Mouse (Mus musculus) heart, embryonic 12.5 days (tissue): ENCODE data around the gene Zmynd8. TPM values are rescaled to one million over a fixed set of nuclear protein-coding genes. Genes with fewer than 3 reads are reported as not detected.

ENCODE experiments used
- ATAC-seq: fragments of 200-750 bp; cut with Nextera tagmentation; 2 replicates; pipeline ENCODE4 v1.8.0; 2017; ENCODE audit warnings: moderate TSS enrichment, moderate library complexity; ENCODE audit not compliant: insufficient number of reproducible peaks, low FRiP score
- H3K27ac ChIP-seq: fragments of 300-500 bp; sonication (generic); 2 replicates; pipeline ENCODE4 v1.5.1; 2016; ENCODE audit warnings: mild to moderate bottlenecking, moderate library complexity; ENCODE audit not compliant: poor library complexity, severe bottlenecking
- H3K27me3 ChIP-seq: fragments of 300-500 bp; sonication (generic); replicated peaks from 2 replicates; pipeline ENCODE4 v1.6.1; 2016; ENCODE audit warnings: mild to moderate bottlenecking, moderate library complexity
- H3K36me3 ChIP-seq: fragments of 300-500 bp; sonication (generic); 2 replicates; pipeline ENCODE4 v1.6.1; 2016; ENCODE audit warnings: mild to moderate bottlenecking, moderate library complexity
- H3K4me1 ChIP-seq: fragments of 300-500 bp; sonication (generic); replicated peaks from 2 replicates; pipeline ENCODE4 v1.6.1; 2016; ENCODE audit warnings: mild to moderate bottlenecking
- H3K4me2 ChIP-seq: fragments of 300-500 bp; sonication (generic); 2 replicates; pipeline ENCODE4 v1.6.1; 2016; ENCODE audit warnings: mild to moderate bottlenecking, moderate library complexity
- H3K4me3 ChIP-seq: fragments of 300-500 bp; sonication (generic); 2 replicates; pipeline ENCODE4 v1.5.1; 2016; ENCODE audit warnings: mild to moderate bottlenecking
- H3K9ac ChIP-seq: fragments of 300-500 bp; sonication (generic); 2 replicates; pipeline ENCODE4 v1.6.1; 2016; ENCODE audit warnings: mild to moderate bottlenecking, moderate library complexity
- H3K9me3 ChIP-seq: fragments of 300-500 bp; sonication (generic); replicated peaks from 2 replicates; pipeline ENCODE4 v1.6.1; 2016; ENCODE audit warnings: mild to moderate bottlenecking, moderate library complexity
- WGBS: fragments of 180-500 bp; shearing (Covaris S2); methylation state at CpG from one replicate; pipeline ENCODE4 v1.1.7; 2016; 5-methylcytosine and 5-hydroxymethylcytosine counted together
- polyA plus RNA-seq: library from polyadenylated mRNA; unstranded; fragments of >200 nt; fragmentation: Nextera tagmentation; extraction: Ambion mirVana; gene quantifications from 2 replicates; pipeline ENCODE4 v1.2.1, GENCODE M21; 2016

The Zmynd8 gene
- polyA plus RNA-seq, 1 experiment from 2014 or later, result 44.7 TPM

DNA sequence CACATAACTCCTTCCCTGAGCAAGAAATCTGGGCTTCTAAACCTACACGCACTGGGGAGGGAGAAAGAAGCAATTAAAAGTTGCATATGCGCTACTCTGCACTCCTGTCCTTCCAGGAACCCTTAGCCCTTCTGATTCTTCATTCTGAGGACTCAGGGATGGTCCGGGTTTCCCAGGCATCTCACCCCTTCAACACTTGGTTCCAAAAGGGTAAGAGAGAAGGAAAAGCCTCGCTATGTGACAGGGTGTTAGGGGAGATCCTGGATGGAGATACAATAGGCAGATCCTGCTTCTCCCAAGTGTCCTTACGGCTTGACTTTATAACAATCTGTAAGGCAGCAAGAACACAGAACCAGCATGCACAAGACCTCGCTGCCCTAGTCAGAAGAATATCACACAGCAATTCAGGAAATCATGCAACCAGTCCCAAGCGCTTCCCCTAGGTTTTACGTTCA lies 19.9 kb downstream of the Zmynd8 start:
- WGBS, result 34% methylated on average over 8 of the region's 8 CpGs
- H3K27me3 ChIP-seq, result no peaks in the 10 kb centered on the region
- H3K4me2 ChIP-seq, result peak overlapping the region; percentile 56
- H3K36me3 ChIP-seq, result peaks cover 10% of the 10 kb centered on the region
- no peaks in the 10 kb centered on the region for H3K9me3 ChIP-seq
- H3K4me3 ChIP-seq, result peak overlapping the region; percentile 10; the same call in 1 of the 2 replicates
- ATAC-seq, result no peak
- peak overlapping the region; percentile 100 for H3K27ac ChIP-seq
- H3K4me1 ChIP-seq, result peaks cover 99% of the 10 kb centered on the region
- H3K9ac ChIP-seq, result peak overlapping the region; percentile 63

DNA sequence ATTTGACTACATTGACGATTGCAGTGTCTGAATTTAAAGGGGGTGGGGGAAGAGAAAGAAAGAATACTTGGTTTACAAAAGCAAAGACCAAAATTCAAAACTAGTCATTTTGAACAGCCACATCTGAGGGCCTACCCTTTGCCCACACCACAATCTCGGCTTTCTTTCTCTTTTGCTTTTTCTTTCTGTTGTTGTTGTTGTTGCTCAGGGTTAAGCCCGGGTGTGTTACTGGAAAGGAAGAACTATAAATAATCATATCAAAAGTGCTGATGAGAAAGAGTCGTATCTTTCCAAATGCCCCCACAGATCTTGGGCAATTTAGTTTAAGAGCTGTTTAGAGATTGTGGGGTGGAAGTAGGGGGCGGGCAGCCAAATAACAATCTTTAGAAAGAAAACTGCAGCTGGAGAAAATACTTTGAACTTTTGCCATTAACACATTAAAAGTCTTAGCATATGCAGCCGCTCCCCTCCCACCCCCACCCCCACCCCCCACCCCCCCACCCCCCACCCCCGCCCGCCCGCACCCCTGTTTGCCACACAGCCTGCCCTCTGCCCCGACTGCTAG lies 20.7 kb downstream of the Zmynd8 start:
- H3K27me3 ChIP-seq, result no peaks in the 10 kb centered on the region
- peak overlapping the region; percentile 12; the same call in 1 of the 2 replicates for H3K4me2 ChIP-seq
- H3K36me3 ChIP-seq, result peaks cover 18% of the 10 kb centered on the region
- H3K4me3 ChIP-seq, result no peak overlapping the region
- 0 out of 2 replicates have a peak overlapping the region, but pooled peaks have one; percentile 32 for H3K9ac ChIP-seq
- no peak overlapping the region for H3K27ac ChIP-seq
- no peak for ATAC-seq
- H3K9me3 ChIP-seq, result no peaks in the 10 kb centered on the region
- 30% methylated on average over 10 of the region's 10 CpGs for WGBS
- H3K4me1 ChIP-seq, result peaks cover 99% of the 10 kb centered on the region

DNA sequence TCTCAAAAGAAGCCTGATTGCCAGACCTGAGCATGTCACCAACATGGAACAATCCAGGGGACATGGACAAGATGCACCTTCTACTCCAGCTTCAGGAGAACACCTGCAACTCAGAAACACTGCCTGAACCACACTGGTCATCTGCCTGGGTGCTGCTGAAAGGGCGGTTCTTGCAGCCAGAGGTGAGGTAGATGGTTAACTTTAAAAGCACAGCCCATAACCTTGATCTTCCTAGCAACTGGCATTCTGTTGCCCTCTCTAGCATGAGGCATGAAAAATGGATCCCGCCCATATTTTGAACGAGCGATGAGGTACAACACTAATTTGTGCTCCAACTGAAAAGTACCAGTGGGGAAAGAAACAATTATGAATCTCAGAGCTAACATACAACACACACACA lies 21.6 kb downstream of the Zmynd8 start:
- Histone ChIP-seq H3K4me1 (peaks cover 92% of the 10 kb centered on the region), H3K36me3 (peaks cover 24% of the 10 kb centered on the region), H3K27me3 (no peaks in the 10 kb centered on the region), H3K4me2 (no peak overlapping the region), H3K27ac (no peak overlapping the region), H3K9ac (0 out of 2 replicates have a peak overlapping the region, but pooled peaks have one; percentile 1), H3K9me3 (no peaks in the 10 kb centered on the region), H3K4me3 (no peak overlapping the region)
- WGBS, result 77% methylated on average over 4 of the region's 4 CpGs
- no peak for ATAC-seq

DNA sequence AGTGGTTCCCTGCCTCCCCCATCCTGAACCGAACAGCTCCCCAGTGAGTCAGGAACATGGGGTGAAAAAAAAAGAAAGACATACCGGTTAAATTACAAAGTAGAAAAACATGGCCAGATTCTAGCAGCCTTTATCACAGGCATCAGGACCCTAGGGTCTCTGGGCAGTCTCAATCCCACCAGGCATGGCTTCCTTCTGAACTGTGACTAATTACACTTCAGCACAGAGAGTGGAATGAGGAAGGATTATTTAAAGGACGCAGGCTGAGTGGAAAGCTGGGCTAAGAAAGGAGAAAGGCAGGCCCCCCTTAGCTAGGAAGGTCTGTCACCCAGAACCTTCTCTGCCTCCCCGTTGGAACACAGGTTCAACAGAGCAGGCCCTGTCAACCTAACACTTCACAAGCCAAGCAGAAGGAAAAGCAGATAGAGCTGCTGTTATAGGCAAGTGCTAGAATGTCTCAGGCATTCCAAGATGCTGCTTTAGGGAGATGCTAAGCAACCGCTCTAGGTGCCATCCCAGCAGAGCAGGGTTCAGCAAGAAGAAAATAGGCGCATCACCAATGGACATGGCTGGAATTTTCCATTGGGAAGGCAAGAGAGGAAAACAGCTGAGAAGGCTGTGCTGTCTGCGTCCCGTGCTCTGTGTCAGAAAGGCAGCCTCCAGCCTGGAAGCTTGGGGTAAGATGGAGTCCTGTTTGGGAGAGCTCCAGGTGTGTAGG lies 22.5 kb downstream of the Zmynd8 start:
- ATAC-seq, result no peak
- peaks cover 85% of the 10 kb centered on the region for H3K4me1 ChIP-seq
- H3K9ac ChIP-seq, result peak overlapping the region; percentile 55; the same call in 1 of the 2 replicates
- no peak overlapping the region for H3K4me2 ChIP-seq
- no peaks in the 10 kb centered on the region for H3K9me3 ChIP-seq
- 33% methylated on average over 8 of the region's 8 CpGs for WGBS
- H3K36me3 ChIP-seq, result peaks cover 32% of the 10 kb centered on the region
- peak overlapping the region; percentile 68 for H3K27ac ChIP-seq
- no peak overlapping the region for H3K4me3 ChIP-seq
- no peaks in the 10 kb centered on the region for H3K27me3 ChIP-seq

DNA sequence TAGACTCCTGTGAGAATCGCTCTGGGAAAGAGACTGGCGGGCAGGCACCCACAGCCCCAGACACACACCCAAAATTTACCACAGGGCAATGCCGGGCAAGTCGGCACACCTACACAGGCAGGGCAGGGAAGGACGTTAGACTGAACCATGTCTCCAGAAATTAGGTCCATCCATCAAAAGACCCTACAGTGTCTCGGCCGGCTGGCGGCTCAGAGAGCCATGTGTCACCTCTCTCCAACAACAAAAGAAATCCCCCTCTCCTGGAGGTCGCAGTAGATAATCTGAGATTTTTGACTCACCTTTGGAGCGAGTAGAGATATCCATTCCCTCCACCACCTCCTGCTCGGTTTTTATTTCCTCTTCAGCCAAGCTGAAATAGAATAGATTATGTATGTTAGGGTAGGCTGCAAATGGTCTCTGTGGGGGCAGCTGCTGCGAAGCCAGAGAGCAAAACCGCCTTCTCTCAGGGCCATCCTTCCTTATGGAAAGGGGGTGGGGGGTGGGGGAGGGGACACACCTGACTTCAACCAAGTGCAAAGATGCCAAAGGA lies 23.3 kb downstream of the Zmynd8 start:
- Histone ChIP-seq H3K36me3 (peaks cover 37% of the 10 kb centered on the region), H3K9me3 (no peaks in the 10 kb centered on the region), H3K4me2 (peak overlapping the region; percentile 41), H3K9ac (peak overlapping the region; percentile 55), H3K4me1 (peaks cover 79% of the 10 kb centered on the region), H3K27ac (peak overlapping the region; percentile 68), H3K27me3 (no peaks in the 10 kb centered on the region), H3K4me3 (no peak overlapping the region)
- ATAC-seq, result no peak
- WGBS, result 29% methylated on average over 13 of the region's 13 CpGs

DNA sequence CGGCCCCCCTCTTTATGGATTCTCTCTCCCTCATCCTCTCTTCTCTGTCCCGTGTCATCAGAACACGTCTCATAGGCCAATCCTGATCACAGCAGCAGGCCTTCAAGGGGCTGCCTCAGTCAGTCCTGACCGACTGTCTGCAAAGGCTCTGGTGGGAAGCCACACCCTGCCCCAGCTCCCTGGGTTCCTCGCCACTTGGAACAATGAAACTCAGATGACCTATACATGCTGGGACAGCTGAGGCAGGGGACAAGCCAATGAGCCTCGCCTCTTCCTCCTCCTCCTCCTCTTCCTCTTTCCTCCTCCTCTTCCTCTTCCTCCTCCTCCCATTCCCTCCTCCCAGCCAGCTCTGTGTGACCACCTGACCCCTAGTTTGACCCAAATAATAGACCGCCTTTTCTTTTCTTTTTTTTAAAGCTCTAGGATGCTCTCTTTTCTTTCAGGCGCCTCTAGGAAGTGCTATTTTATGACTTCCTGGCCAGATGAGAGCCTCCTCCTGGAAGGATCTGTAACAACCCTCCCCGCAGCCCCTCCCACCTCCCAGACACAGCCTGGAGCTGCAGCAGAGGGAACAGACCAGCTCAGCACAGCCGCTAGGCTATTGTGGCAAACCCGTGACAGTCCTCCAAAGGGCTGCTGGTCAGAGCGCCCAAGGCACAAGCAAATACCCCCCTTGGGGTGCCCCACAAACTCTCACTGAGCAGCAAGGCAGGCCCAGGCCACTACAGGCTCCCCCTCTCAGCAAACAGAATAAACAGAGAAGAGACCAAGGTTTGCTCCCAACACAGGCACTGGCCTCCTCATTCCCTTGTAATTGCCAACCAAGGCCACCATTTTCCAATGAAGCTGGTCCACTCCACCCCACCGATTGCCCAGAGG lies 24.1 kb downstream of the Zmynd8 start:
- peak overlapping the region; percentile 68 for H3K27ac ChIP-seq
- peak overlapping the region; percentile 41 for H3K4me2 ChIP-seq
- H3K36me3 ChIP-seq, result peaks cover 37% of the 10 kb centered on the region
- no peak overlapping the region for H3K4me3 ChIP-seq
- no peaks in the 10 kb centered on the region for H3K27me3 ChIP-seq
- 36% methylated on average over 13 of the region's 13 CpGs for WGBS
- peak; percentile 75 for ATAC-seq
- H3K9me3 ChIP-seq, result no peaks in the 10 kb centered on the region
- peak overlapping the region; percentile 55 for H3K9ac ChIP-seq
- H3K4me1 ChIP-seq, result peaks cover 78% of the 10 kb centered on the region

DNA sequence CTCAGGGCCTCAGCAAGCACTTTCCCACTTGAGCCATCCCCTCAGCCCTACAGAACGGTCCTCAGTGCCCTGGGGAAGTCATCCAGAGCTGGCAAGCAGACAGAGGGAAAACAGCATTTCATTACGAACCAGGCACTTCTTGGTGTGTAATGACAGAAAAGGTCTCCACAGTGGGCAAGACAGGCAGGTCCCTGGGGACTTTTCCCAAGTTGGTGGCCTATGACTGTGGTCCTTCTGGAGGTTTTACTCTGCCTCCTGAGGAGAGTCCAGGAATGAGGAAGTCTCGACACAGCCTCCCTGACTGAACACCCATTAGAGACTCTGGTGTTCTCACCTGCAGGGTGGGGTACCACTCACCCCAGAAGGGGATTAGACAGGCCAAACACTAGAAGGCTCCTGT lies 25.0 kb downstream of the Zmynd8 start:
- H3K36me3 ChIP-seq, result peaks cover 37% of the 10 kb centered on the region
- H3K27ac ChIP-seq, result peak overlapping the region; percentile 68
- H3K9ac ChIP-seq, result peak overlapping the region; percentile 34; the same call in 1 of the 2 replicates
- 66% methylated on average over 3 of the region's 3 CpGs for whole genome bisulfite sequencing
- ATAC-seq, result no peak
- no peak overlapping the region for H3K4me3 ChIP-seq
- no peaks in the 10 kb centered on the region for H3K9me3 ChIP-seq
- no peaks in the 10 kb centered on the region for H3K27me3 ChIP-seq
- H3K4me2 ChIP-seq, result no peak overlapping the region
- H3K4me1 ChIP-seq, result peaks cover 78% of the 10 kb centered on the region

DNA sequence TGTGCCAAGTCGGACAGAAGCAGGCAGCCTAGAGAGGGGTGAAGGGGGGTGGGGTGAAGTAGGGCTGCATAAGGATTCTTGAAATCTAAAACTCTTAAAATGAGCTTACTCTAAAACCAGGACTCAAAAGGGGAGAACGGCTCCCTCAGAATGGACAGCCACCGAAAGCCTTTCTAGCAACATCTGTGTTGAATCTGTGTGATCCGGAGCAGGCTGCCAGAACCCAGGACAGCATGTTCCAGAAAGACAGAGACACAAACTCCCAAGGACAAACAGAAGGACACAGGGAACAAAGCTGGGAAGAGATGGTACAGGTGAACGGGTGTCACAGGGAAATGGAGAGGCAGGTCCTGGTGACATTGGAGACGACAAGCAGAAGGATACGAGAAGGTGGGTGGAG lies 25.6 kb downstream of the Zmynd8 start:
- Histone ChIP-seq H3K27ac (peak overlapping the region; percentile 68), H3K36me3 (peaks cover 37% of the 10 kb centered on the region)

DNA sequence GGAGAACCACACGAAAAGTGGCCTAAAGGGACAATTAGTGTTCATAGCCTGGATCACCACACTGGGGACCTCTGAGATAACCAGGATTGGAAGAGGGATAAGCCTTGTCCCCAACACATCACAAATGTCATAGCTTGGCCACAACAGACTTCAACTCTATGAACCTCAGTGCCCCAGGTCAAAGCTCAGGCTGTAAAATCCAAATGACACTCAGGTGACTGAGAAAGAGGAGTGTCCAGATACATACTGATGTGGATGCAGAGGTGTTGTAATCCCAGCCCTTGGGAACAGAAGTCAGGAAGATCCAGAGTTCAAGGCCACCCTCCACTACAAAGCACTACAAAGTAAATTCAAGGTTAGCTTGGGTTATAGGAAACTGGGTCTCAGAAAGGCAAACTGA lies 29.6 kb downstream of the Zmynd8 start:
- H3K4me2 ChIP-seq, result 0 out of 2 replicates have a peak overlapping the region, but pooled peaks have one; percentile 5
- H3K4me1 ChIP-seq, result peaks cover 73% of the 10 kb centered on the region
- ATAC-seq, result no peak
- 52% methylated on average over 1 of the region's 1 CpGs for WGBS
- H3K27me3 ChIP-seq, result no peaks in the 10 kb centered on the region
- no peak overlapping the region for H3K4me3 ChIP-seq
- H3K36me3 ChIP-seq, result peaks cover 35% of the 10 kb centered on the region
- peak overlapping the region; percentile 6; the same call in 1 of the 2 replicates for H3K9ac ChIP-seq
- no peaks in the 10 kb centered on the region for H3K9me3 ChIP-seq
- peak overlapping the region; percentile 65 for H3K27ac ChIP-seq

More for the DNA sequence above, 25.6 kb downstream of the Zmynd8 start:
- 73% methylated on average over 7 of the region's 7 CpGs for WGBS
- H3K4me2 ChIP-seq, result no peak overlapping the region
- H3K4me3 ChIP-seq, result no peak overlapping the region
- 0 out of 2 replicates have a peak overlapping the region, but pooled peaks have one; percentile 34 for H3K9ac ChIP-seq
- no peaks in the 10 kb centered on the region for H3K9me3 ChIP-seq
- peaks cover 78% of the 10 kb centered on the region for H3K4me1 ChIP-seq
- ATAC-seq, result no peak
- no peaks in the 10 kb centered on the region for H3K27me3 ChIP-seq

DNA sequence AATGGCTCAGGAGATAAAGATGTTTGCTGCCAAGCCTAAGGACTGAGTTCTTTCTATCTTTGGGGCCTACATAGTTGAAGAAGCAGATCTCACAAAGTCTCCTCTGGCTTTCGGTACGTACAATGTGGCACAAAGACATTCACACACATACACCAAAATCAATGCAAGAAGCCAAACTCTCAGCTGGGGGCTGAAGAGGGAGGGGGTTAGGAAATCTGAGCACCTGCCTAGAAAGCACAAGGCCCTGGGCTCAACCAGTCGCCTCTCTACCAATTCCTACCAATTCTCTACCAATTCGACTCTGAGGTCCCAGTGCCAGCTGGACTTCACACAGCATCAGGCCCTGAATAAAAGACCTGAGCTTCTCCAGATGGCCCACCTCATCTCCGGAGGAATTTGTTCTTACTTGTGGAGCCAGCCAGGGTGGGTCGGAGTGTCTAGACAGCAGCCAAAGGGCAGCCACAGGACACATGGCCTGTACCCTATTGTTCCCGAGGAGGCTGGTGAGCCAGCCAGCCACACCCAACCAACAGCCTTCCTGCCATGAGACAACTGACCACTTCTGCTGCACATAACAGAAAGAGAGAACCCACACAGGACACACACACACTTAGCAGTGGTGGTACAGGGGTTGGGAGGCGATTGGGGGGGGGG lies 30.2 kb downstream of the Zmynd8 start:
- peak; percentile 70; the same call in 1 of the 2 replicates for ATAC-seq

More for the DNA sequence above, 30.2 kb downstream of the Zmynd8 start:
- no peaks in the 10 kb centered on the region for H3K27me3 ChIP-seq
- peaks cover 29% of the 10 kb centered on the region for H3K36me3 ChIP-seq
- no peak overlapping the region for H3K4me3 ChIP-seq
- peak overlapping the region; percentile 65 for H3K27ac ChIP-seq
- H3K4me1 ChIP-seq, result peaks cover 68% of the 10 kb centered on the region
- WGBS, result 57% methylated on average over 8 of the region's 8 CpGs
- H3K9me3 ChIP-seq, result no peaks in the 10 kb centered on the region
- peak overlapping the region; percentile 5; the same call in 1 of the 2 replicates for H3K4me2 ChIP-seq
- 0 out of 2 replicates have a peak overlapping the region, but pooled peaks have one; percentile 6 for H3K9ac ChIP-seq
